Mouse (Mus musculus): ENCODE data around the gene Gm614.

Gene Gm614

DNA sequence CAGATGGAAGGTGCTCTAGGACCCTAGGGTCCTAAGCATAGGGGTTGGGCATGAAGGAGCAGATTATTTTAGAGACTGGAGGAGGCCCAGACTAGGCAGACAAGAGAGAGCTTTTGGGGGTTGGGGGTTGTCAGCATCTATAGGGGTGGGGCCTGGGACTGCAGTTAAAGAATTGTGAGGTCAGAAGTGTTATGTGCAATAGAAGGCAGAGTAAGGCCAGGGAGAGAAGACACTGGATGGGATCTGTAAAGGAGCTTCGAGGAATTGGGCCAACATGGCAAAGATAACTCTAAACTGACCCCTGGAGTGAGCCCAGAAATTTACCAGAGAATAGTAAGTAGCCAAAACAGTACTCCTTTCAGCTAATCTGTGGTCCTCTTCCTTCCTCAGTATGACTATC, at the start of gene Gm614:
TSS of gene Gm614 (minus strand) at position 101 of the 400 bp plus-strand sequence.
- DNase-seq (ENCODE audit: low spot score) = no peak

DNA sequence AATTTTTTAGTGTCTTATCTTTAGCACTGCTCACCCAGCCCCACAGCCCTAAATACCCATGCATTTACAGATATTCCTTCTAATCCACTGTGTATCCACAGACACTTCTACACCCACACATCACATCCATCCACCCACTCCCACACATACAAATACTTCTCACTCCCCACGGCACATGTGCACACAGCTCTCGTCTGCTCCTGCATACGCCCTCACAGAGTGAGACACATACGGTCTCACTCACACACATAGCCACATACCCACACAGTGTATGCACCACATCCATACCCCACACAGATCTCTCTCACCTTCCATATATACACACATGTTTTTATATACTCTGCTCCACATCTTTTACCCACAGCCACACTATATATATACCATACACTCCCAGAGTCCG, 45.5 kb upstream of the Gm614 start:
- no peak for DNase-seq (ENCODE audit: low spot score)

DNA sequence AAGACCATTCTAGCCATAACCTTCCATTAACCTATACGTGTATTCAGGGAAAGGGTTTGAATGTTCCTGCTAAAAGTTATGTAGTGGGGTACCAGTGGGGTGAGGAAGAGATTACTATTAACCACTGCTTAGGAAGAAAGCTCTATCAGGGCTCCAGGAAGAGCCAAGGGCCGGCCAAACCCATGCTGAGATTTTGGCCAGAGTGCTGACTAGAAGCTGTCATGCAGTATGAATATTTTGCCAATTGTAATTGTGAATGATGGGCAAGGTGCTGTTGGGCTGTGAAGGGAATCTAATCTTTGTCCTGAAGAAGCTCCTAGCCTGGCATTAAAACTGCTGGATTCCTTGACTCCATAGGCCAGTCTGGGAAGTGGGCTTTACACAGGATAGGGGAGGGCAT, 40.9 kb upstream of the Gm614 start:
- DNase-seq (ENCODE audit: low spot score) = no peak

DNA sequence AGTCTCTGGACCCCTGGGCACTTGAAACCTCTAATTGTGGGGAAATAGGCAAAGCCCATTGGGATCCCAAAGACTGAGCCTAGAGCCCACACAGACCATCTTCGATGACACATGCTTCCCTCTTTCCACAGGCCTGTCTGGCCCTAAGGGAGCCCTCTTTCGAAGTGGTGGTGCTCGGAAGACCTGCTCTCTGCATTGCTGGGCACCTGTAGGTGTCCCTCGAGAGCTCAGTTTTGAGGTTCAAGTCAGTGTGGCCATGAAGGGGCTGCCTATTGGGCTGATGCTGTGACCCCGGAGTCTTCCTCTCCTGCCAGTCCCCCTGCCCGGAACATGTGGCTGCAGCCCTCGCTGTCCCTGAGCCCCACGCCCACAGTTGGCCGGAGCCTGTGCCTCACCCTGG, 37.9 kb upstream of the Gm614 start:
- DNase-seq (ENCODE audit: low spot score) = no peak

DNA sequence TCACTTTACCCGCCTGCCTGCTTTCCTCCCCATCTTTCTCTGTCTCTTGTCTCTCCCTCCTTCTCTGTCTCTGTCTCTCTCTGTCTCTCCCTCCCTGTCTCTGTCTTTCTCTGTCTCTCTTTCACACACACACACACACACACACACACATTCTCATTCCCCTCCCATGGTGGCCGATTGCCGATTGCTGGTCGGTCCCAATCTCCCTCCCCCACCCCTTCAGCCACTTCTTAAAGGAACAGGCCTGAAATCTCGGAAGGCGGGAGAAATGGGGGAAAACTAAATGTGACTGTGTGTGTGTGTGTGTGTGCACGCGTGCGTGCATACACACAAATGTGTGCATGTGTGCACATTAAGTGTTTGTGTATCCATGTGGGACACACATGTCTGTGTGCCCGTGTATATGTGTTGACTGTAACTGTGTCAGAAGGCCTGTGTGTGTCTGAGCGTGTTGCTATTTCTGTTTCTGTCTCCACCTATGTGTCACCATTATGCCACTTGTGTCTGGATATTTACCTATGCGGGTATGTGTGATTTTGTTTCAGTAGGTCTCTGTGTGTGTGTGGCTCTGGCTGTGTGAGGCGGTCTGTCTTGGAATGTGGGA, 36.7 kb upstream of the Gm614 start:
- DNase-seq (ENCODE audit: low spot score) = peak; percentile 65

DNA sequence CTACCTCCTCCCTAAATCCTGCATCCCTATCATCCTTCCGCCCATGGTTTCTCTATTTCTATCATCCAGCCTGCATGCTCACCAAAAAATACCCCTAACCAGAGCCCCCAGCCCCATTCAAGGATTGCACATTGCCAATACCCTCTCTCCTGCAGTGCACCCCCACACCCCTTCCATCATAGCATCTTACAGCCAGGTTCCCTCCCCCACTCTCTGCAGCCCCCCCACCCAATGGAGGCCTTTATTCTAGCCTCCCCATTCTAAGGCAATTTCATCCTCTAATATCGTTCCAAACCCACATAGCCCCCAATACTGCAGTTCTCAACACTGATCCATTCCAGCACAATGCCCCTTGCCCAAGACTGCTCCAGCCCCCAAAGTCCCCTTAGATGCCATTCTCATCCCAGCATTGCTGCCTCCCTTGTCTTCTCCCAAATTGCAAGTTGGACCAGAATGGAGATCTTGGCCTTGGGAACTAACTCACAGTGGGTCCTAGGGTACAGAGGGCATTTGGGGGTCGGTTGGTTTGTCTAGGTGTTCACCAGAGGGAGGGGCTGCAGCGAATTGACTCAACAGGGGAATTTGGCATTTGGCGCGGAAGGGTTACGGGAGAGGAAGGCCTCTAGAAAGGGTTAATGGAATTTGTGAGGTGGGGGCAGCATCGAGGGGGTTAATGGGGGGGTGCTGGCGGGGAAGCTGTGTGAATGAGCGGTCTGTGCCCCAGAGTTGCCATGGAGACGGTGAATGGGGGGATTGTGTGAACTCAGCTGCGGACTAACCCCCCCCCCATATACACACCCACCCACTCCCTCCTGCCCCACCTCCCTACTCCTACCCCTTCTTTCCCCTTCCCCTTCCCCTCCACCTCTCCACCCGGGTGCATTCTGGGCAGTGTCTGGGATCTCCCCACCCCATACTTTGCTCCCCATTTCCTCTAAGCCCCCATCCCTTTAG, 36.0 kb upstream of the Gm614 start:
- DNase-seq (ENCODE audit: low spot score) = peak; percentile 53

DNA sequence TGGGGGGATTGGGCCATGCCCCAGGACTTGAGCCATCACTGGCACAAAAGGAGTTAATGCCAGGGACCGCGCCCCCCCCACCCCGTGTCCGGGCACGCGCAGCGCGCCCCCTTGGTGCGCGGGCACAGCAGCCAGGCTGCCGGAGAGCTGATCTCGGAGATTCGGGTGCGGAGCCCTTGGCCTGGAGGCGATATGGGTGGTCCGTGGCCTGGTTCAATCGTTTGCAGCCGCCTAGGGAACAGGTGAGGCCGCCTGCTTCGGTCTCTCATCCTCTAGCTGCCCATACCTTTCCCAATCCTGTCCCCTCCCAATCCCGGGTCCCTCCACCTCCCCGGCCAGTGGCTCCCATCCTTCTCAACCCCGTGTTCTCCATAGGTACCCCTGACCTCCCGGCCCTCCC, 35.3 kb upstream of the Gm614 start, which contains the start of gene Nlgn3:
TSS of gene Nlgn3 (plus strand) at position 114 of the 400 bp plus-strand sequence.
- peak; percentile 37 for DNase-seq (ENCODE audit: low spot score)

DNA sequence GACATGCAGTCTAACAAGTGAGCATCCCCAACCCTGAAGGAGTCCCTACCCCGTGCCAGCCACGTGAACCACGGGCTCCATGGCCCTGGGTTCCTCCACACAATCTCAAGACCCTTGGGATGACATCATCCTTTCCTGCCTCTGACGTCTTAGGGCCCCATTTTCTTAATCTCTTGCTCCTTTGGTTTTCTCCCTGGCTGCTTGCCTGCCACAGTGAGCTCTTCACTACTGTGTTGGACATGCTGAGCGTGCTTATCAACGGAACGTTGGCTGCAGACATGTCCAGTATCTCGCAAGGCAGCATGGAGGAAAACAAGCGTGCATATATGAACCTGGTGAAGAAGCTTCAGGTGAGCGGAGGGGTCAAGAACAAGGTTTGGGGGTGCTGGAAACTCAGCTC, 26.3 kb upstream of the Gm614 start:
- DNase-seq (ENCODE audit: low spot score) = no peak

DNA sequence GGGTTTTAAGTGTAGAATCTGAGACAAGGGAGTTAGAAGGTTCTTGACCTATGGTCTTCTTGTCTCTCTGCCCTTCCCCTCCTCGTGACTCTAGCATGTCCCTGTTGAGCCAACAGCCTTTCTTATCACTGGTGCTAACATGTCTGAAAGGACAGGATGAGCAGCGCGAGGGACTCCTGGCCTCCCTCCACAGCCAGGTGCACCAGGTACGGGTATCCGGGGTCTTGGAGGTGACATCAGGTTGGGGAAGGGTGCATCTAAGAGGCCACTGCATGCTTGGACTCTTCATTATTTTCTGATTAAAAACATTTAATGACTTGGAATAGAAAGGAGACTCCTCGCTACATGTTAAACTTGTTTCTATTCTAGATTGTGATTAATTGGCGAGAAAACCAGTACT, 25.2 kb upstream of the Gm614 start:
- no peak for DNase-seq (ENCODE audit: low spot score)

DNA sequence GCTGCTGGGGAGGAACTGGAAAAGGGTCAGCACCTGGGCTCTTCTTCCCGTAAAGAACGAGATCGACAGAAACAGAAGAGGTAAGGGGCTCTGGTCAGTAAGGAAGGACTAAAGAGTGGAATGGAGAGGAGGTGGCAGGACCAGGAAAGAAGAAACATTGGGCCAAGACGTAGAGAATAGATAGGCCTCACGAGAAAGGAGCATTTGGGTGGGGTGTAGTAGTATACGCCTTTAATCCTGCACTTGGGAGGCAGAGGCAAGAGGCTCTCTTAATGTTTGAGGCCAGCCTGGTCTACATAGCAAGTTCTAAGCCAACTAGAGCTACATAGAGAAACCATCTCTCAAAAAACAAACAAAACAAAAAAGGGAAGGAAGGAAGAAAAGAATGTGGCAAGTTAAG, 24.6 kb upstream of the Gm614 start:
- no peak for DNase-seq (ENCODE audit: low spot score)

DNA sequence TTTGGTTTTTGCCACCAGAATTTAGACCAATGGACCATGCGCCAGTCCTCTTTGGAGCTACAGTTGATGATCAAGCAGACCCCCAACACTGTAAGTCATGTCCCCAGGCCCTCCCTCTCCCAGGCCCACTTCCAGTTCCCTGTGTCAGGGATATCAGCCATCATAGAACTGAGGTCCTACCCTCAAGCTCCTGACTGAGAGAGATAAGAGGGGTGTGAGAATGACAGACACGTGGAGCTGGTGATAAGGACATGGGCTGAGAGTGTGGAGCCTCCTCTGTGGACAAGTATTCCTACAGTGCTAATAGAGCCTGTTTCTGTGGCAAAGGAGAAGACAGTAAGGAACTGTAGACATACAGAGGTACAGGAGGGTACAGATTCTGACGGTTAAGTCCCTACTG, 23.8 kb upstream of the Gm614 start:
- no peak for DNase-seq (ENCODE audit: low spot score)

DNA sequence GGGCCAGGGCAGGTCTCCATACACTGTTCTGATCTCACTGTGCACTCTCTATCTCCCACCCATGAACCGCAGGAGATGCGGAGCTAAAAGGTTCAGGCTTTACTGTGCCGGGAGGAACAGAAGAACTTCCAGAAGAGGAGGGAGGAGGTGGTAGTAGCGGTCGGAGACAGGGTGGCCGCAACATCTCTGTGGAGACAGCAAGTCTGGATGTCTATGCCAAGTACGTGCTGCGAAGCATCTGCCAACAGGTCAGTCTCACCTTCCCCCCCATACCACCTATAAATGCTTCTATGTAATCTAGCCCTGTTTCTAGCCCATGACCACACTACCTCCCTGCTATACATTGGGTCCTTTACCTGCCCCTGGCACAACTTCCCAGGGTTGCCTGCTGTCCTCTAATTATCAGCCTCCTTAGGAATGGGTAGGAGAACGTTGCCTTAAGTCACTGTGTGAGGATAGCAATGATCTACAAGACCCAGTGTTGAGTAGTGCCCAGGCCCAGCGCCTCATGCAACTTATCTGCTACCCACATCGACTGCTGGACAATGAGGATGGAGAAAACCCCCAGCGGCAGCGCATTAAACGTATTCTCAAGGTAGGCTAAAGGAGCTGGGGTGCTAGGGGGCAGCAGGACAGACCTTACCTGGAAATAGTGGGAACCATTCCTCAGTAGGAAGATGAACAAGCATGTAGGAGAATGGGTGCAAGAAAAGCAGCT, 22.3 kb upstream of the Gm614 start:
- no peak for DNase-seq (ENCODE audit: low spot score)

DNA sequence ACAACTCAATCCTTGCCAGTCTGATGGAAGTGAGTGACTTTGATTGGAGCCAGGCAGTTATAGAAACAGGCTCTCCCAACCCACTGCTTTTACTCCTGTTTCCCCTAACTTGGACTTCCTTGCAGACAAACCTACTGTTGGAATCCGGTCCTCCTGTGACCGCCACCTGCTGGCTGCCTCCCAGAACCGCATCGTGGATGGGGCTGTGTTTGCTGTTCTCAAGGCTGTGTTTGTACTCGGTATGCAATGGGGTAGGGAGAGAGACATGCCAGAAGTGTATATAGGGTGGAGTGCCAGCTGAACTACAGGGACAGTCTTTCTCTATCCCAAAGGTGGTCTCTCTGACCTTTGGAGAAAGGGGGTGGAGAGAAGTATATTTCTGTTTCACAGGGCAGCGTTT, 21.7 kb upstream of the Gm614 start:
- peak; percentile 60 for DNase-seq (ENCODE audit: low spot score)

DNA sequence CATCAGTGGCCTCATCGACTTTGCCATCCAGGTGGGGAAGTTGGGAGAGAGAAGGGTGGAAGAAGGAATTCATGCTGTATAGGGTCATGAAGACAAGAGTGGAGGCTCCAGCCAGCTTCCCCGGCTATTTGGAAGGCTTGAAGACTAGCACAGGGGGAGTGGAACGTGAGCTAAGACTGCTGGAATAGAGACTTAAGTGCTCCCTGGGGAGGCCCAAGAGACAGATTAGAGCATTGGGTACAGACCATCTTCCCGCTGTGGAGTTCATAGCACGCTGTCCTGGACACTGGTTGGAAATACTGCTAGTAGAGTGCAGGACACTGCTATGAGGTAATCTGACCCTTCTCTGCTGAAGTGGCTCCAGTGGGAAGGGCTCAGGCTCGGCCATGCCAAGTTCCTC, 19.0 kb upstream of the Gm614 start:
- DNase-seq (ENCODE audit: low spot score) = no peak

DNA sequence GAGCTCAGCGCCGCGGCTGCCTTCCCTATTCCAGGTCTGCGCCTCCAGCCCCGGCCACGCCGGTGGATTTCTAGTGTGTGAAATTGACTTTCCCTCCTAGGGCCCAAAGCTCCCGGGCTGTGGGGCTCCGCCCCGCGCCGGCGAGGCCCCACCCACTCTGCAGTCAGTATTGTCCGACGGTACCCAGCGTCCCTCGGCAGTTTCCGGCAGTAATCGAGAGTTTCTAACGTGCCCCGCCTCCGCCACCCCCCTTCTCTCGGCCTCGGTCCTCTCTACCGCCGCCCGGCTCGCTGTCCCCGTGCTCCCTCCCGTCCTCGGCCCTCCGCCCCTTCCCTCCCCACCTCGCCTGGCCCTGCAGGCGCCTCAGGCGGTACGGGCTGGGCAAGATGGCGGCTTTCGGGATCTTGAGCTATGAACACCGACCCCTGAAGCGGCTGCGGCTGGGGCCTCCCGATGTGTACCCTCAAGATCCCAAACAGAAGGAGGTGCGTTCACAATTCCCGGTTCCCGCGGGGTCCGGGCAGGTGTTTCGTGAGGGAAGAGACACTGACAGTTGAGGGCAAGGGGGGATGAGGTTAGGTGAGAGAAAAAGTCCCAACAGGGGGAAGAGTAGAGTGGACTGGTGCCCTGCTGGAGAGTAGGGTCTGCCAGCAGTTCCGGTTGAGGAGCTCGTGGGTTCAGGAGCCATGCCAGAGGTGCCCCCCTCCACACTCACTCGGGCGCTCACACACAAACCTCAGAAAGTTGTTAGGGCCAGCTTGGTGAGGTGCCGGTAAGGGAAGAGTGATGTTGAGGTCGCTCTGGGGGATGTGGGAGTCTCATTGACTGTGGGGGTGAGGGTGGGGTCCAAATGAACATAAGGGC, 10.3 kb upstream of the Gm614 start, which contains the start of gene Med12:
TSS of gene Med12 (plus strand) at position 156 of the 864 bp plus-strand sequence.
- DNase-seq (ENCODE audit: low spot score) = peak; percentile 90

DNA sequence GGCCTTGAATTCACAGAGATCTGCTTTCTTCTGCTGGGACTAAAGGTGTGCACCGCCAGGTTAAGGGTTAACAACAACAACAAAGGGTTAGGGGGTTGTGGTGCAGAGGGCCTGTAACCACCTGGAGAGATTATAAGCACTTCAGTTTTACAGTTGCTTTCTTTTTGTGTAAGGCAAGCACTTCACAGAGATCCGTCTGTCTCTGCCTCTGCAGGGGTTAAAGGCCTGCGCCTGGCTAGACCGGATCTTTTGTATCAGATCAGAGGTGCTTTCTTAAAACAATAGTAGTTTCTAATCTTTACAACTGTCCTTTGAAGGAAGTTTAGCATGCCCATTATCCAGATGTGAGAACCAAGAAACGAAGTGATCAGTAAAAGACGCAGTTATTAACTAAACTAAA, 9.6 kb upstream of the Gm614 start:
- DNase-seq (ENCODE audit: low spot score) = no peak

DNA sequence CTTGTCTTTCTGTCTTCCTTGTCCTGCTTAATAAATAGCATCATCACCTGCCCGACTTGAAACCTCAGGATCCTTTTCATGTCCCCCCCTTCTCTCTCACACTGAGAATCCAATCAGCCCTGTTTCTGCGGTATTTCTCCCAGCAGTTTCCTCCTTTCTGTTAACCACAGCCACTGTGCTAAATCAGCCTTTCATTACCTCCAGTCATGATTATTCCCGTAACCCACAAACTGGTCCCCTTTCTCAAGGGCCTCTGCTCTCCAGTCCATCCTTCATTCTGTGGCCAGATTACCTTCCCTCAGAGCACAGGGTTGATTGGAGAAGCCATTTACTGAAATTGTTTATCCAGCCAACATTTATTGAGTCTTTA, 4.9 kb upstream of the Gm614 start, which contains the start of gene Gm20489:
TSS of gene Gm20489 (minus strand) at position 269 of the 370 bp plus-strand sequence.
- no peak for DNase-seq (ENCODE audit: low spot score)

DNA sequence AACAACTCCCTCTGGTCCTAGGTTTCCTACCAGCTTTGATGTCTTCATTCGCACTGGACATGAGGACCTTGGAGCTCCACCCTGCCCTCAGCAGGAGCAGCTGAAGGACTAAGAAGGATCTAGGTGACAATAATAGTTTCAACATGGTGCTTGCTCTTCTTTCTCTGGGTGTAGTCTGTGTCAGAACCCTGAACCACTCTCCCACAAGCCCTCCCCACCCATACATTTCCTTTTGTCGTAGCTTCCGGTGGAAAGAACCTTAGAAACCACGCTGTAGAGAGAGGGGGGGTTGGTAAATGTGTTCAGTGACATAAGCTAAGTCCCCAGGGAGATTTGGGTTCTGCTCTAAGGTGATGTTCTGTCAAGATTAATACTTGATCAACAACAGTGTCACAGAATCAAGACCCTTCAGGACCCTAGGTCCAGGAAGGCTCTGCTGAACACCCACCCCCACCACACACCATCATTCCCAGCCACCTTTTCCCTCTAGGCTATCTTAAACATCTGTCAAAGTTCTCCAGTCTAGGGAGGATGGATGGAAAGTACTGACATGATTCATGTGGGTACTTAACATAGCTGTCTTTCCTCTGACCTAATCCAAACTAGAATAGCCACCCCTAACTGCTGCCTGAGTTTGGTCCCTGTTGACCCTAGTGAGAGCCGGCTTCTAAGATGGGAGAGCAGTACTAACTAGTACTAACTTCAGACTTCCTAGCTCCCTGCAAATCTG, 4.4 kb upstream of the Gm614 start, which contains the start of gene Il2rg:
TSS of gene Il2rg (minus strand) at position 231 of the 730 bp plus-strand sequence.
- no peak for DNase-seq (ENCODE audit: low spot score)

DNA sequence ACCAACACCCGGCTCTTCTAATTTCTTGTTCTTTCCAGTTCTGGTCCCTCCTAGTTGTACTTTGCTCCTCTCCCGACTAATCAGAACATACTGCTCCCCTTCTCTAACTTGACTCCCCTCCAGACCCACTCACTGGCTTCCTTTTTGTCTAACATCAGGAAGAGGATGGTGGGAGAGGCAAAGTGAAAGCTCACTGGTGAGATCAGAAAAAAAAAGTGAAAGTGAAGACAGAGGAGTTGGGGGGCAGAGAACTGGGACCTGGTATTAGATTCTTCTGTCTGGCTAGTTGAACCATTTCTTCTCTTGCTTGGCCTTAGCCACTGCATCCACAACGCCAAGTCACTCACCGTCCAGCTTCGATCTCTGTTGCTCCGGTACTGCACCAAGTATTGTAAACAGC, 2.8 kb upstream of the Gm614 start:
- DNase-seq (ENCODE audit: low spot score) = no peak

DNA sequence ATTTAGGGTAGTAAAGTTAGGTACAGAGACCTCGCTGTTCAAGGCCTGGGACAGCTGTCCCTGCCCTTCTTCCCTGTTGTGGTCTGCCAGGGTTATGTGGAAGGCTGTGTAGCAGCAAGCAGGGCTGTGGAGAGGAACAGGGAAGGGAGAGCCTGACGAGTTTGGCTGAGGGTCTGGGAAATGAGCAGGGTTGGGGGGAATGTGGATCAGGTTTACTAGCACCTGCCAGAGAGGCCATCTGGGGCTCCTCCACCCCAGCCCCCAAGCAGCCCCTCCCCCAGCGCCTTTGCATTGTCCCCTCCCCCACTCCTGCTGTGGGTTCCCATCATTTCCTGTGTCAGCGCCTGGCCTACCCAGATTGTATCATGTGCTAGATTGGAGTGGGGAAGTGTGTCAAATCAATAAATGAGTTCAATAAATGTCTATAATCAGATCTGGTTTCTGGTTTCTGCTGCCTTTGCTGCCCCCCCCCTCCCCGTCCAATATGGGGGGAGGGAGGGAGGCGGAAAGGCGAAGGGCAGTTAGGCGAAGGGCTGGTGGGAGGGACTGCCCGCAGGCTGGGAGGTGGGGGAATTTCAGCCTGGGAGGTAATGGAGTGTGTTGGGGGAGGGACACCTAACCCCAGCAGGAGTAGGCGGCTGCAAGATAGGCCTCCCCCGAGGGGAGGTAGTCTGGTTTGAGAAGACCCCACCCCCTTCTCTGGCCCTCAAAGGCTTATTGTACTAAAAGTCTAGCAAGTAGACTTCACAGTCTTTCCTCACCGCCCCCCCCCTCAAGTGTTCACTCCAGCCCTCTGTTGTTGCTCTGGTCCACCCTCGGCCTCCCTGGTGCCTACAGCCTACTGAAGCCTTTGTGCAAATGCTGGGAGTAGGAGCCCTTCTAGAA, 3.1 kb downstream of the Gm614 start:
- DNase-seq (ENCODE audit: low spot score) = peak; percentile 75
